Mouse (Mus musculus): ENCODE measurements around the gene Rhov. TPM values are rescaled to one million over a fixed set of nuclear protein-coding genes. Genes with fewer than 3 reads are reported as not detected.
A peak's percentile ranks its signal among the peaks of the same experiment; 100 is the strongest.

Rhov gene
- total RNA-seq, 2 experiments from 2014 or later = 7.5 to 7.9 TPM

GRCm38 (mm10) chr2:119240075-119240818 lies 30.8 kb downstream of the Rhov start:
- DNase-seq (ENCODE audit: low spot score in 2 of 2) = peak in 1 of 2 experiments; percentile 22

GRCm38 (mm10) chr2:119238671-119239070 lies 32.4 kb downstream of the Rhov start:
- no peak for DNase-seq (ENCODE audit: low spot score in 2 of 2)

GRCm38 (mm10) chr2:119237871-119238220 lies 33.2 kb downstream of the Rhov start:
- DNase-seq (ENCODE audit: low spot score in 2 of 2) = peak in 1 of 2 experiments; percentile 22

GRCm38 (mm10) chr2:119237210-119237870 lies 33.7 kb downstream of the Rhov start, which contains the start of gene Spint1:
Spint1 (plus strand) TSS chr2:119237362.
- no peak for DNase-seq (ENCODE audit: low spot score in 2 of 2)

- no peak for DNase-seq (ENCODE audit: low spot score in 2 of 2)
Measured at GRCm38 (mm10) chr2:119236682-119237209, 34.3 kb downstream of the Rhov start.

GRCm38 (mm10) chr2:119229775-119230704 lies 41.0 kb downstream of the Rhov start, which contains the start of gene Ppp1r14d:
Ppp1r14d (minus strand) TSS chr2:119229906.
- DNase-seq (ENCODE audit: low spot score in 2 of 2) = no peak

Other genes starting within 250 kb of the Rhov start
- gene Ccdc32, start 241.9 kb downstream of the Rhov start, total RNA-seq (2021) = 10 to 100 TPM; 55.6 to 56.3 TPM
- 1 to 10 TPM; 7.6 to 9.0 TPM for gene Rpusd2, start 236.5 kb downstream of the Rhov start, total RNA-seq (2021)
- gene Knl1, start 224.2 kb downstream of the Rhov start, total RNA-seq (2021) = under 1 TPM; 0.05 to 0.07 TPM
- 1 to 10 TPM in 1 of 2 experiments, under 1 TPM in 1; 0.46 to 1.2 TPM for gene Rad51, start 158.5 kb downstream of the Rhov start, total RNA-seq (2021)
- gene Rmdn3, start 114.2 kb downstream of the Rhov start, total RNA-seq (2021) = 10 to 100 TPM; 54.7 to 55.5 TPM
- gene Gchfr, start 103.5 kb downstream of the Rhov start, total RNA-seq (2021) = under 1 TPM in 1 of 2 experiments, not detected in 1; 0.74 TPM
- gene Gm14137, start 96.8 kb downstream of the Rhov start, total RNA-seq (2021) = not detected
- gene Zfyve19, start 62.7 kb downstream of the Rhov start, total RNA-seq (2021) = 10 to 100 TPM; 35.7 to 42.4 TPM
- gene Dnajc17, start 62.5 kb downstream of the Rhov start, total RNA-seq (2021) = 10 to 100 TPM; 17.3 to 17.6 TPM
- not detected for gene Ppp1r14d, start 41.4 kb downstream of the Rhov start, total RNA-seq (2021)
- gene Spint1, start 33.9 kb downstream of the Rhov start, total RNA-seq (2021) = 1 to 10 TPM; 2.0 to 2.3 TPM
- gene Vps18, start 17.5 kb upstream of the Rhov start, total RNA-seq (2021) = 10 to 100 TPM; 44.2 to 49.9 TPM
- gene Dll4, start 54.5 kb upstream of the Rhov start, total RNA-seq (2021) = 1 to 10 TPM; 2.0 to 2.8 TPM
- 1 to 10 TPM; 6.6 TPM for gene Chac1, start 80.0 kb upstream of the Rhov start, total RNA-seq (2021)
- gene Ino80, start 206.4 kb upstream of the Rhov start, total RNA-seq (2021) = 10 to 100 TPM; 17.8 to 18.9 TPM

Data from layer of hippocampus, adult 18-20 months (tissue).